Mouse (Mus musculus) midbrain, postnatal 0 days (tissue): ENCODE measurements around the gene Hectd4. TPM values are rescaled to one million over a fixed set of nuclear protein-coding genes. Genes with fewer than 3 reads are reported as not detected.

ENCODE experiments used
- ATAC-seq: fragments of 200-750 bp; cut with Nextera tagmentation; 2 replicates; pipeline ENCODE4 v1.8.0; 2017; ENCODE audit warnings: moderate number of reproducible peaks, mild to moderate bottlenecking, moderate TSS enrichment, moderate library complexity; ENCODE audit not compliant: low FRiP score
- DNase-seq: peaks from one replicate; pipeline ENCODE4 v3.0.0-alpha.2; 2015; ENCODE audit warnings: low spot score
- H3K27ac ChIP-seq: fragments of 300-500 bp; sonication (generic); 2 replicates; pipeline ENCODE4 v1.5.1; 2014; ENCODE audit warnings: low read depth, mild to moderate bottlenecking, low read length, mixed read lengths
- H3K27me3 ChIP-seq: fragments of 300-500 bp; sonication (generic); 2 replicates; pipeline ENCODE4 v1.6.1; 2014; ENCODE audit warnings: low read length, control low read depth, mixed read lengths; ENCODE audit not compliant: insufficient read depth
- H3K36me3 ChIP-seq: fragments of 300-500 bp; sonication (generic); 2 replicates; pipeline ENCODE4 v1.6.1; 2014; ENCODE audit warnings: low read length, control low read depth, mixed read lengths; ENCODE audit not compliant: insufficient read depth
- H3K4me1 ChIP-seq: fragments of 300-500 bp; sonication (generic); 2 replicates; pipeline ENCODE4 v1.6.1; 2014; ENCODE audit warnings: mild to moderate bottlenecking, control low read depth, antibody characterized with exemption, low read length, mixed read lengths; ENCODE audit not compliant: insufficient read depth
- H3K4me2 ChIP-seq: fragments of 300-500 bp; sonication (generic); 2 replicates; pipeline ENCODE4 v1.6.1; 2014; ENCODE audit warnings: low read depth, mild to moderate bottlenecking, low read length, mixed read lengths; ENCODE audit not compliant: poor library complexity, severe bottlenecking
- H3K4me3 ChIP-seq: fragments of 300-500 bp; sonication (generic); 2 replicates; pipeline ENCODE4 v1.5.1; 2014; ENCODE audit warnings: low read depth, mild to moderate bottlenecking, low read length, moderate library complexity
- H3K9ac ChIP-seq: fragments of 300-500 bp; sonication (generic); replicated peaks from 2 replicates; pipeline ENCODE4 v1.6.1; 2014; ENCODE audit warnings: mild to moderate bottlenecking, low read length, moderate library complexity, mixed read lengths; ENCODE audit not compliant: poor library complexity, severe bottlenecking
- H3K9me3 ChIP-seq: fragments of 300-500 bp; sonication (generic); 2 replicates; pipeline ENCODE4 v1.6.1; 2016; ENCODE audit warnings: low read length, control low read depth
- CTCF ChIP-seq: IDR thresholded peaks from 2 replicates; pipeline ENCODE4 v1.5.1; 2016; ENCODE audit warnings: antibody characterized with exemption, mild to moderate bottlenecking
- WGBS: fragments of 180-500 bp; shearing (Covaris S2); extraction: QIAGEN DNeasy Blood & Tissue Kit; methylation state at CpG from one replicate; pipeline ENCODE4 v1.1.7; 2014; 5-methylcytosine and 5-hydroxymethylcytosine counted together
- polyA plus RNA-seq: library from polyadenylated mRNA; unstranded; fragments of >200 nt; fragmentation: Nextera tagmentation; extraction: Ambion mirVana; gene quantifications from 2 replicates; pipeline ENCODE4 v1.2.1, GENCODE M21; 2015
- total RNA-seq: library from RNA; depleted of rRNA; stranded (reverse); fragments of >200 nt; gene quantifications from 2 replicates; pipeline ENCODE4 v1.2.3, GENCODE M21; 2014

The Hectd4 gene
- total and polyA plus RNA-seq, 2 experiments from 2014 or later, result 17.9 to 141 TPM

- no peak for DNase-seq
- Histone ChIP-seq H3K4me1 (no peaks in the 10 kb centered on the region), H3K4me3 (no peak overlapping the region), H3K27ac (no peak overlapping the region), H3K4me2 (no peak overlapping the region), H3K9me3 (no peaks in the 10 kb centered on the region), H3K27me3 (no peaks in the 10 kb centered on the region), H3K9ac (no peak overlapping the region), H3K36me3 (peaks cover 55% of the 10 kb centered on the region)
- no peak for ATAC-seq
- TF ChIP-seq CTCF, result no peak
- 89% methylated on average over 5 of the region's 5 CpGs for WGBS
Measured at GRCm38 (mm10) chr5:121284816-121285215, 64.8 kb downstream of the Hectd4 start.

- DNase-seq (no peak), ATAC-seq (no peak)
- H3K9ac ChIP-seq, result no peak overlapping the region
- peaks cover 58% of the 10 kb centered on the region for H3K36me3 ChIP-seq
- no peak for TF ChIP-seq CTCF
- H3K27ac ChIP-seq, result no peak overlapping the region
- H3K4me3 ChIP-seq, result no peak overlapping the region
- H3K4me1 ChIP-seq, result no peaks in the 10 kb centered on the region
- H3K4me2 ChIP-seq, result no peak overlapping the region
- H3K9me3 ChIP-seq, result no peaks in the 10 kb centered on the region
- WGBS, result 94% methylated on average over 2 of the region's 2 CpGs
- no peaks in the 10 kb centered on the region for H3K27me3 ChIP-seq
Measured at GRCm38 (mm10) chr5:121287213-121287612, 67.2 kb downstream of the Hectd4 start.

- WGBS, result 97% methylated on average over 3 of the region's 3 CpGs
- ATAC-seq, result no peak
- H3K9me3 ChIP-seq, result no peaks in the 10 kb centered on the region
- H3K9ac ChIP-seq, result no peak overlapping the region
- DNase-seq, result no peak
- TF ChIP-seq CTCF, result no peak
- no peak overlapping the region for H3K4me3 ChIP-seq
- no peaks in the 10 kb centered on the region for H3K4me1 ChIP-seq
- no peak overlapping the region for H3K27ac ChIP-seq
- no peak overlapping the region for H3K4me2 ChIP-seq
- peaks cover 65% of the 10 kb centered on the region for H3K36me3 ChIP-seq
- no peaks in the 10 kb centered on the region for H3K27me3 ChIP-seq
Measured at GRCm38 (mm10) chr5:121290289-121290688, 70.3 kb downstream of the Hectd4 start.

GRCm38 (mm10) chr5:121292309-121293165 is 72.5 kb downstream of the Hectd4 start:
- ATAC-seq (no peak), DNase-seq (no peak)
- Histone ChIP-seq H3K4me2 (no peak overlapping the region), H3K9me3 (no peaks in the 10 kb centered on the region), H3K27me3 (no peaks in the 10 kb centered on the region), H3K27ac (no peak overlapping the region), H3K4me1 (no peaks in the 10 kb centered on the region), H3K9ac (no peak overlapping the region), H3K4me3 (no peak overlapping the region), H3K36me3 (peaks cover 68% of the 10 kb centered on the region)
- 92% methylated on average over 16 of the region's 16 CpGs for WGBS
- TF ChIP-seq CTCF, result no peak

GRCm38 (mm10) chr5:121305009-121305408 is 85.0 kb downstream of the Hectd4 start:
- H3K27ac ChIP-seq, result no peak overlapping the region
- H3K9ac ChIP-seq, result no peak overlapping the region
- H3K9me3 ChIP-seq, result no peaks in the 10 kb centered on the region
- H3K4me2 ChIP-seq, result no peak overlapping the region
- no peaks in the 10 kb centered on the region for H3K4me1 ChIP-seq
- WGBS, result 89% methylated on average over 7 of the region's 7 CpGs
- no peaks in the 10 kb centered on the region for H3K27me3 ChIP-seq
- no peak for TF ChIP-seq CTCF
- H3K36me3 ChIP-seq, result peaks cover 84% of the 10 kb centered on the region
- no peak overlapping the region for H3K4me3 ChIP-seq
- DNase-seq, result no peak
- ATAC-seq, result no peak

GRCm38 (mm10) chr5:121307620-121308019 is 87.6 kb downstream of the Hectd4 start:
- H3K4me1 ChIP-seq, result no peaks in the 10 kb centered on the region
- peaks cover 87% of the 10 kb centered on the region for H3K36me3 ChIP-seq
- DNase-seq (no peak), ATAC-seq (no peak)
- no peaks in the 10 kb centered on the region for H3K9me3 ChIP-seq
- H3K4me3 ChIP-seq, result no peak overlapping the region
- no peak overlapping the region for H3K27ac ChIP-seq
- no peak overlapping the region for H3K9ac ChIP-seq
- no peaks in the 10 kb centered on the region for H3K27me3 ChIP-seq
- 67% methylated on average over 3 of the region's 3 CpGs for WGBS
- H3K4me2 ChIP-seq, result no peak overlapping the region
- no peak for TF ChIP-seq CTCF
